Mouse (Mus musculus) heart, postnatal 0 days (tissue): Measurements from ENCODE around the gene Fhit.

Experiments used
- CTCF ChIP-seq: IDR thresholded peaks from 2 replicates; pipeline ENCODE4 v1.5.1; 2016; ENCODE audit warnings: antibody characterized with exemption, control low read depth, low read depth
- EP300 ChIP-seq: IDR thresholded peaks from 2 replicates; pipeline ENCODE4 v1.6.1; 2016; ENCODE audit warnings: antibody characterized with exemption, low read depth

- TF ChIP-seq CTCF: no peak
- no peak for TF ChIP-seq EP300
Observed at GRCm38 (mm10) chr14:10526800-10527199, 635.0 kb downstream of the Fhit start.
